Mouse (Mus musculus): ENCODE results near the gene Nrd1. TPM values are rescaled to one million over a fixed set of nuclear protein-coding genes. Genes with fewer than 3 reads are reported as not detected.

Gene Nrd1
- total RNA-seq (2023) = 194 to 242 TPM (median 235 TPM) in 4 replicates

DNA sequence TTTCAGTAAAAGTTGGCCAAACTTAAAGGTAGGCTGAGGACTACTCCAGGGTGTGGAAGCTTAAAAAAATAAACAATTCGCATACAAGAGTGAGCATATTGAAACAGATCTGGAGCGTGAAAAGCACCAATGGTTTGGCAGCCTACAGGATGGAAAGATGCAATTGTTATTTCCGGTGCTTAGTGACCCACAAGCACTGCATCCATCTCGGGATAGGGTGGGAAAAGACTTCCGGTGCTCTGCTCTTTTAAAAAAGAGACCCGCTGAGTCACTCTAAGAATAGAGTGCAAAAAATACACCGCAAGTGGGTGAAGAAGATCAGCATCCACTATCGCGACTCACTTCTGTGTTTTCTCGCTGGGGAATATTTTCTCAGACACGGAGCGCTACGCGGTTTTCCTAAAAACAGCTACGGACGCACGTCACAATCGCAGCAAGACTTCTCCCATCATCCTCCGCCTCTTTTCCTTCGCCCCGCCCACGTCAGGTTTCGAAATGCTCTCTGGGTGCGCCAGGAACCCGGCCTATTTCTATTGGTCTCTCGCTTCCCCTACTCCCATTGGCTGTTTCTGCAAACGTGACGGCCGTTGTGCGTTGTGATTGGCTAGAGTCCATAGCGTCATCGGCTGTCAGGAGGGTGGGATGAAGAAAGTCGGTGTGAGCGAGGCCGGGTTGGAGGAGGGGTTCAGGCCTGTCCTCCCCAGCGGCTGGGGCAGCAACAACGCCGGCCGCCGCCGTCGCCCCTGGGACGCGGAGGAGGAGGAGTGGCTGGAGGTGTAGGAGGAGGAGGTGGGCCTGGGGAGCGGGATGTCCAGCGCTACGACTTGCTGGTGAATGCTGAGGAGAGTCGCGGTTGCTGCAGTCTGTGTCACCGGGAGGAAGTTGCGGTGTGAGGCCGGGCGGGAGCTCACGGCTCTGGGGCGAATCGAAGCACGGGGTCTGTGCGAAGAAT is at the start of gene Nrd1:
TSS of gene Nrd1 (plus strand) at position 657 of the 952 bp plus-strand sequence.

Other genes with a start within 250 kb of the Nrd1 start
- gene Zfyve9, start 219.9 kb upstream of the Nrd1 start, total RNA-seq (2023) = 0.15 to 0.28 TPM (median 0.18 TPM) in 3 of 4 replicates, not detected in the other
- gene Btf3l4, start 167.0 kb upstream of the Nrd1 start, total RNA-seq (2023) = 65.3 to 70.0 TPM (median 67.5 TPM) in 4 replicates
- 25.8 to 30.8 TPM (median 28.1 TPM) in 4 replicates for gene Txndc12, start 166.1 kb upstream of the Nrd1 start, total RNA-seq (2023)
- 22.9 to 26.7 TPM (median 25.6 TPM) in 4 replicates for gene Kti12, start 152.9 kb upstream of the Nrd1 start, total RNA-seq (2023)
- gene A730015C16Rik, start 152.0 kb upstream of the Nrd1 start, total RNA-seq (2023) = 0.47 to 0.48 TPM in 2 of 4 replicates, not detected in the others
- 0.33 to 0.34 TPM in 2 of 4 replicates, not detected in the others for gene Rab3b, start 121.6 kb upstream of the Nrd1 start, total RNA-seq (2023)
- 162 to 169 TPM (median 168 TPM) in 4 replicates for gene Osbpl9, start 201.6 kb downstream of the Nrd1 start, total RNA-seq (2023)
- gene Calr4, start 233.8 kb downstream of the Nrd1 start, total RNA-seq (2023) = not detected in 4 replicates